Mouse (Mus musculus): ENCODE results near the gene Nbeal2. TPM values are rescaled to one million over a fixed set of nuclear protein-coding genes. Genes with fewer than 3 reads are reported as not detected.
A peak's percentile ranks its signal among the peaks of the same experiment; 100 is the strongest.

Nbeal2 gene
- polyA plus RNA-seq, 1 experiment from 2014 or later, result 2.8 TPM

DNA sequence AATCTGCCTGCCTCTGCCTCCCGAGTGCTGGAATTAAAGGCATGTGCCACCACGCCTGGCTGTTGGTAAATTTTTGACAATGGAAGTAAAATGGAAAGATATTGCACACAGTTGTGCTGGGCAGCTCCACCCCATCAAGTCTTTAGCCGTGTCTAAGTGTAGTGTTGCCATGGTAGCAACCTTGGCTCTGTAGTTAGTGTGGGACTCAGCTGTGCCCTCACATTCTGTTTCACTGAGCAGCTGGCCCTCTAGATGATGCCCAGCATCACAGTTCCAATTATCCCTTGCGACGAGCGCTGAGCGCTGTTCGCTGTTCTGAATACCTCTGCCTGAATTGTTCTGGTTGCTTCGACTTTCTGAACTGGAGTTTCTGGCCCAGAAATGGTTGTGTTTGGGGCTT, 27.9 kb upstream of the Nbeal2 start:
- Histone ChIP-seq H3K36me3 (ENCODE audit: control insufficient read depth, insufficient read depth) (no peaks in the 10 kb centered on the region), H3K4me2 (ENCODE audit: low read depth, low read length) (no peak overlapping the region), H3K27ac (ENCODE audit: low read length) (no peak overlapping the region), H3K27me3 (ENCODE audit: control insufficient read depth, insufficient read depth, low read depth, low read length) (no peaks in the 10 kb centered on the region), H3K4me3 (ENCODE audit: low read depth, low read length) (no peak overlapping the region), H3K4me1 (ENCODE audit: control insufficient read depth, low read depth, low read length) (peaks cover 34% of the 10 kb centered on the region), H3K9me3 (replicated peaks; ENCODE audit: control insufficient read depth, low read length) (no peaks in the 10 kb centered on the region), H3K9ac (ENCODE audit: low read depth, low read length) (no peak overlapping the region)
- no peak for ATAC-seq (ENCODE audit: low read depth)
- 76% methylated on average over 9 of the region's 9 CpGs for WGBS (ENCODE audit: insufficient replicate concordance)

DNA sequence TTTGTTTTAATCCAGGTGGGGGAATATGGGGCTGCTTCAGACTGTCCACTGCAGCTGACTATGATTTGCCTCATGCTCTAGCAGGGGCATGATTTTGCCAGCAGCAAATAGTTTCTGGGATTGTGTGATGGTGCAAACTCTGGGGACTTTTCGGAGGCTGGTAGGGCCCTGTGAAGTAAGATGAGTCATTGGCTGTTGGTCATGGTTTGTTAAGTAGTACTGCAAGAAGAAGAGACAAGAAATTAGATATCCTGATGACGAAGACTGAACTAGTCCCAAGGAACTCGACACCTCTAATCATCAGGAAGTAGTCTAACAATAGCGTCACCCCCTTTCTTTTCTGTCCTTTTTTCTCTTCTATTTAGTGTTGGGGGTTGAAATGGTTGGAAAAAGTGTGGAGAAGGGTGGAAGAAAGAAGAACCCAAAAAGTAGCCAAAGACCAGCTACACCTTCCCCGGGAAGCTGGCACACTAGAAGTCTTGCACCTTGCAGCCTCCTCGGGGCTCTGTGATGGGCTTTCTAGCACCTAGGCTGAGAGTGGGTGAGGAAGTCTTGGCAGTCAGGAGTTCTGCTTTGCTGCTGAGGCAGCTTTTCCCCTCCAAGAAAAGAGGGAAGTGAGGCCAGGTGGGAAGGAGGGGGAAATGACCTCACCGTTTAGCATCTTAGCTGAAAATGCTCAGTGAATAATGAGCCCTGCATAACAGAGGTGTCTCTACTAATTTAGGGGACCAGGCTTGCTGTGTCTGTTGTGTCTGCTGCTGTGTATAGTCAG, 27.0 kb upstream of the Nbeal2 start:
- H3K27ac ChIP-seq (ENCODE audit: low read length), result no peak overlapping the region

DNA sequence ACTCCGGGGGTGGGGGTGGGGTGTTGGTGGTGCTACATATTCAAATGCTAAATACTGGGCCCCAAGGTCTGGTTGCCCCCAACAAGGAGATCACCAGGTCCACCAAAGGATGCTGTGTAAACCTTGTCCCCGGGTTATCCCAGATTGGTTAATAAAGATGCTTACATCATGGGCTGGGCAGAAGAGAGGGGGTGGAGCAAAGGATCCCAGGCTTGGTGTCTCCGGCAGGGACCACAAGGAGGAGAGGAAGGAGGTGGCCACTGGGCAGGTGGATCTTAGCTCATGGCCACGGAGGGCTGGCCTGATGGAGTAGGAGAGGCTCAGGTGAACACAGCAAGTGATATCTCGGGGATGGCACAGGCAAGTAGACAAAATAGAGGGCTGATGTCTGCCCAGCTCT, 24.9 kb upstream of the Nbeal2 start:
- H3K4me3 ChIP-seq (ENCODE audit: low read depth, low read length), result no peak overlapping the region
- H3K4me1 ChIP-seq (ENCODE audit: control insufficient read depth, low read depth, low read length), result peaks cover 38% of the 10 kb centered on the region
- no peak overlapping the region for H3K9ac ChIP-seq (ENCODE audit: low read depth, low read length)
- H3K27ac ChIP-seq (ENCODE audit: low read length), result no peak overlapping the region
- WGBS (ENCODE audit: insufficient replicate concordance), result 63% methylated on average over 5 of the region's 5 CpGs
- no peaks in the 10 kb centered on the region for H3K9me3 ChIP-seq (replicated peaks; ENCODE audit: control insufficient read depth, low read length)
- ATAC-seq (ENCODE audit: low read depth), result no peak
- H3K4me2 ChIP-seq (ENCODE audit: low read depth, low read length), result no peak overlapping the region
- H3K36me3 ChIP-seq (ENCODE audit: control insufficient read depth, insufficient read depth), result no peaks in the 10 kb centered on the region
- no peaks in the 10 kb centered on the region for H3K27me3 ChIP-seq (ENCODE audit: control insufficient read depth, insufficient read depth, low read depth, low read length)

More for the DNA sequence above, 27.0 kb upstream of the Nbeal2 start:
- Histone ChIP-seq H3K9ac (ENCODE audit: low read depth, low read length) (no peak overlapping the region), H3K27me3 (ENCODE audit: control insufficient read depth, insufficient read depth, low read depth, low read length) (no peaks in the 10 kb centered on the region), H3K4me3 (ENCODE audit: low read depth, low read length) (no peak overlapping the region), H3K36me3 (ENCODE audit: control insufficient read depth, insufficient read depth) (no peaks in the 10 kb centered on the region), H3K4me1 (ENCODE audit: control insufficient read depth, low read depth, low read length) (peaks cover 43% of the 10 kb centered on the region), H3K9me3 (replicated peaks; ENCODE audit: control insufficient read depth, low read length) (no peaks in the 10 kb centered on the region), H3K4me2 (ENCODE audit: low read depth, low read length) (no peak overlapping the region)
- 39% methylated on average over 7 of the region's 7 CpGs for WGBS (ENCODE audit: insufficient replicate concordance)
- no peak for ATAC-seq (ENCODE audit: low read depth)

DNA sequence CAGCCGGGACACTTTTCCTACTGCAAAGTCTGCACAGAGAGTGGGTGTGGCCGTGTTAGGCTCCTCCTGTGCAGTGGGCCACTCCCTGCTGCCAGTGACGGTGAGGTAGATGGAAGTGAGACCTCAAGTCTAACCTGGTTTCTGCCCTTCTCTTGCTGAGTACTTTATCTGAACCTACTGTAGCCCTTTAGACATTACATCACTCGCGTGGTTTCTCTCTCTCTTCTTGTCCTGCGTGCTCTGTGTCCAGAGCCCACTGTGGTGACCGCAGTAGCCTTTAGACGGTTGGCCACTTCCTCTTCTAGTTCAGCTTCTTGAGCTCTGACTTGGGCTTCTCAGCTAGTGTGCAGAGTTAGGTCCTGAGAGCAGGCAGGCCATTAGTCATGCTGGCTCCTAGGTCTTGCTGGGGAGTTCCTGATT, 22.5 kb upstream of the Nbeal2 start:
- Histone ChIP-seq H3K4me2 (ENCODE audit: low read depth, low read length) (no peak overlapping the region), H3K9ac (ENCODE audit: low read depth, low read length) (no peak overlapping the region), H3K36me3 (ENCODE audit: control insufficient read depth, insufficient read depth) (no peaks in the 10 kb centered on the region), H3K27me3 (ENCODE audit: control insufficient read depth, insufficient read depth, low read depth, low read length) (no peaks in the 10 kb centered on the region), H3K27ac (ENCODE audit: low read length) (peak overlapping the region; percentile 6; the same call in 1 of the 2 replicates), H3K4me1 (ENCODE audit: control insufficient read depth, low read depth, low read length) (peaks cover 45% of the 10 kb centered on the region), H3K9me3 (replicated peaks; ENCODE audit: control insufficient read depth, low read length) (no peaks in the 10 kb centered on the region), H3K4me3 (ENCODE audit: low read depth, low read length) (no peak overlapping the region)
- 22% methylated on average over 8 of the region's 8 CpGs for WGBS (ENCODE audit: insufficient replicate concordance)
- ATAC-seq (ENCODE audit: low read depth), result peak; percentile 70

DNA sequence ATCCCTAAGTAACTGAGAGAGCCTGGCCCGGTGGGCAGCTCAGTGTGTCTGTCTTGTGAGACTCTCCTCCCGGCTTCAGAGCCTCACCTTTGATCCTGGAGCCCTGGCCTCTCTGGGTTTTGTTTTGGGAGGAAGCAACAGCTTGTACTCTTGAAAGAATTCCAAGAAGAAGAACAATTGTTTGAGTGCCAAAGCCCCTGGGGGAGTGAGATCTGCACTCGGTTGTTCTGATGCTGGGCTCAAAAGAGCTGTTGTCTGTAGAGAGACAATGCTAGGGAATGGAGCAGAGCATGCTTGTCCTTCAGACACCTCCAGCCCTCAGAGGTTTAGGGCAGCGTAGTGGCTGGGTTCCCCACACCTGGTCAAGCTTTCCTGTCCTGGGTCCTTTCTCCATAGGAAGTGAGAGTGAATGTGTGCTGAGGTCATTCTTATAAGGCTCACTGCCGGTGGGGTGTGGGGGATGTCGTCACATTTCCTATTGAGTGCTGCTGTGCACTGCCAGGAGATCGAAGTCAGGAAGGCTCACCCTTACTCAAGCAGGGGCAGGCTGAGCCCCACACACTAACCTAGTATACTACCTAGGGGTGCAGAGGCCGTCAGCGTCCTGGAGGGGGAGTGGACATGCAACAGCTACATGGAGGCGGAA, 19.3 kb upstream of the Nbeal2 start:
- no peak overlapping the region for H3K27ac ChIP-seq (ENCODE audit: low read length)
- H3K4me3 ChIP-seq (ENCODE audit: low read depth, low read length), result no peak overlapping the region
- no peak overlapping the region for H3K9ac ChIP-seq (ENCODE audit: low read depth, low read length)
- H3K9me3 ChIP-seq (replicated peaks; ENCODE audit: control insufficient read depth, low read length), result no peaks in the 10 kb centered on the region
- WGBS (ENCODE audit: insufficient replicate concordance), result 47% methylated on average over 10 of the region's 10 CpGs
- peaks cover 70% of the 10 kb centered on the region for H3K4me1 ChIP-seq (ENCODE audit: control insufficient read depth, low read depth, low read length)
- no peaks in the 10 kb centered on the region for H3K36me3 ChIP-seq (ENCODE audit: control insufficient read depth, insufficient read depth)
- ATAC-seq (ENCODE audit: low read depth), result no peak
- no peak overlapping the region for H3K4me2 ChIP-seq (ENCODE audit: low read depth, low read length)
- no peaks in the 10 kb centered on the region for H3K27me3 ChIP-seq (ENCODE audit: control insufficient read depth, insufficient read depth, low read depth, low read length)

DNA sequence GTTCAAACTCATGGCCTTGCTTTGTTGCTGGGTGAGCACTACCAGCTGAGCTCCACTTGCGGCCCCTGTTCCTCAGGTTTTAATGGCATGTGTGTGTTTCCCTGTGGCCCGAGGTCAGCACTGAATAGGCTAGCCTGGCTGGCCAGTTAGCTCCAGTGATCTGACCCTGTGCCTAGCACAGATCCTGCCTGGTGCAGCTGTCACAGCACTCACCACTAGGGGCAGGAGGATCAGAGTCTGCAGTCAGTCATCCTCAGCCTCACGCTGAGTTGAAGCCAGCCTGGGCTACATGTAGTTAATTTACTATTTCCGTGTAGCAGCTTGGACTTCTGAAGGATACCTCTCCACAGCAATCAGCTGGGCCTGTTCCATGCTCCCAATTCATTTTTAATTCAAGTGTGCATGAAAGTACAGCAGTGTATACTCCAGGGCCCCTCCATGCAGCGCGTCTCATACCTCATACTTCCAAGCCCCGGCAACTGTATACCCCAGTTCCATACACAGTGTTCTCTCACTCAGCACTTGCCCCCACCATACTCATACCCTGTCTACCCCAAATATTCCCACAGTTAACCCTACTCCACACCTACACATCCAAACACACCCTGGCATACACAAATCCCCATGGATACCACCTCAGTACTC, 18.6 kb upstream of the Nbeal2 start:
- Histone ChIP-seq H3K9me3 (replicated peaks; ENCODE audit: control insufficient read depth, low read length) (no peaks in the 10 kb centered on the region), H3K4me2 (ENCODE audit: low read depth, low read length) (no peak overlapping the region), H3K27me3 (ENCODE audit: control insufficient read depth, insufficient read depth, low read depth, low read length) (no peaks in the 10 kb centered on the region), H3K27ac (ENCODE audit: low read length) (no peak overlapping the region), H3K36me3 (ENCODE audit: control insufficient read depth, insufficient read depth) (no peaks in the 10 kb centered on the region), H3K4me1 (ENCODE audit: control insufficient read depth, low read depth, low read length) (peaks cover 74% of the 10 kb centered on the region), H3K9ac (ENCODE audit: low read depth, low read length) (no peak overlapping the region), H3K4me3 (ENCODE audit: low read depth, low read length) (no peak overlapping the region)
- WGBS (ENCODE audit: insufficient replicate concordance), result 61% methylated on average over 7 of the region's 7 CpGs
- ATAC-seq (ENCODE audit: low read depth), result no peak

DNA sequence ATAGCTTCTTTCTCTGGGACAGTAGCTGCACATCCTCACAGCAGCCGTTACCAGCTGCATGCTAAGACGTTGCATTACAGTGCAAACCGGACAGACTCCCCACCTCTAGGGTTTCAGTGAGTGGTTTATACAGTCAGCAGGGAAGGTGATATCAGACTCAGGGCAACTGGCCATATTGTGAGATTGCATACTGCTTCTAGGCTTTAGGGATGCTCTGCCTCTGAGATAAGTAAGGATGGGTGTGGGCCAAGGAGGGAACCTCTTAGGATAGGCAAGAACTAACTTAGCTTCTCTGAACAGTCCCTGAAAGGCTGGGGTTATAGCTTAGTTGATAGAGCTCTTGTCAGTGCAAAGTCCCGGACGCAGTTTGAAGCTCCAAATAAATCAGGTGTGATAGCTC, 15.8 kb upstream of the Nbeal2 start:
- Histone ChIP-seq H3K9ac (ENCODE audit: low read depth, low read length) (no peak overlapping the region), H3K36me3 (ENCODE audit: control insufficient read depth, insufficient read depth) (no peaks in the 10 kb centered on the region), H3K4me1 (ENCODE audit: control insufficient read depth, low read depth, low read length) (peaks cover 79% of the 10 kb centered on the region), H3K4me2 (ENCODE audit: low read depth, low read length) (peak overlapping the region; percentile 14), H3K27me3 (ENCODE audit: control insufficient read depth, insufficient read depth, low read depth, low read length) (no peaks in the 10 kb centered on the region), H3K27ac (ENCODE audit: low read length) (no peak overlapping the region; the same call in 1 of the 2 replicates), H3K4me3 (ENCODE audit: low read depth, low read length) (no peak overlapping the region), H3K9me3 (replicated peaks; ENCODE audit: control insufficient read depth, low read length) (no peaks in the 10 kb centered on the region)
- WGBS (ENCODE audit: insufficient replicate concordance), result 42% methylated on average over 5 of the region's 5 CpGs
- peak; percentile 19; the same call in 1 of the 2 replicates for ATAC-seq (ENCODE audit: low read depth)

DNA sequence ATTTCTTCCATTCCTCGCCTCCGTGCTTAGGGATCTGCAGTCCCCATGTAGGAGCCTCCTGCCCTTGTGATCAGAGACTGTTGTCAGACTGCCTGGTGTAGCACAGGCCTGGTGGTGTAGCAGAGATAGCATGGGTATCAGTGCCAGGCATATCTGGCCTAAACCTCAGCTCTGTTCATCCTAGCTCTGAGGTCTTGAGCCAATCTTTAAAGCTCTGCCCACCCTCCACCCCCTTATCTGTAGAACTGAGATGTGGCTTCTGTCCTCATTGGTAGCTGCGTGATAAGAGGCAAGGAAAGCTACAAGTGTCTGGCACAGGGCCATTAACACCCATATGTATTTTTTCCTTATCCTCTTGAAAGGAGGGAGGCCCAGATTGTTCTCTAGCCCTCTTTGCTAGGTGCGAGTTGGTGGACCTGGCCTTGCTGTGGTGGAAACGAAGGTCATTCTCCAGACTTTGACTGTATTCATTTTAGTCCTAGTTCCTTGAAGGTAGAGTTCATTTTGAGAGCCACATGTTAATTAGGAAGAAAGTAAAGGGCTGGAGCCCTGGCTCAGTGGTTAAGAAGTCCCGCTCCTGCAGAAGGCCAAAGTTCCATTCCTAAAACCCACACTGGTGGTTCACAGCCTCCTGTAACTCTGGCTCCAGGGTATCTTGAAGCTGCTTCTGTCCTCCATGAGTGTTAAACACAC, 14.8 kb upstream of the Nbeal2 start:
- peaks cover 86% of the 10 kb centered on the region for H3K4me1 ChIP-seq (ENCODE audit: control insufficient read depth, low read depth, low read length)

More for the DNA sequence above, 14.8 kb upstream of the Nbeal2 start:
- peak overlapping the region; percentile 18; the same call in 1 of the 2 replicates for H3K4me2 ChIP-seq (ENCODE audit: low read depth, low read length)
- peak; percentile 85 for ATAC-seq (ENCODE audit: low read depth)
- H3K4me3 ChIP-seq (ENCODE audit: low read depth, low read length), result no peak overlapping the region
- 26% methylated on average over 6 of the region's 6 CpGs for WGBS (ENCODE audit: insufficient replicate concordance)
- H3K36me3 ChIP-seq (ENCODE audit: control insufficient read depth, insufficient read depth), result no peaks in the 10 kb centered on the region
- no peaks in the 10 kb centered on the region for H3K9me3 ChIP-seq (replicated peaks; ENCODE audit: control insufficient read depth, low read length)
- peak overlapping the region; percentile 34 for H3K27ac ChIP-seq (ENCODE audit: low read length)
- no peak overlapping the region for H3K9ac ChIP-seq (ENCODE audit: low read depth, low read length)
- H3K27me3 ChIP-seq (ENCODE audit: control insufficient read depth, insufficient read depth, low read depth, low read length), result no peaks in the 10 kb centered on the region

Measured in liver, embryonic 16.5 days (tissue).